Mouse (Mus musculus): ENCODE data around the gene Zscan10. TPM values are rescaled to one million over a fixed set of nuclear protein-coding genes. Genes with fewer than 3 reads are reported as not detected.
A peak's percentile ranks its signal among the peaks of the same experiment; 100 is the strongest.
"Not testable (repeated sequence)": the region's sequence is repeated elsewhere in the genome, so short reads cannot be mapped to it uniquely, and the experiment has no call there.

Gene Zscan10
- total RNA-seq, 2 experiments from 2014 or later: not detected

DNA sequence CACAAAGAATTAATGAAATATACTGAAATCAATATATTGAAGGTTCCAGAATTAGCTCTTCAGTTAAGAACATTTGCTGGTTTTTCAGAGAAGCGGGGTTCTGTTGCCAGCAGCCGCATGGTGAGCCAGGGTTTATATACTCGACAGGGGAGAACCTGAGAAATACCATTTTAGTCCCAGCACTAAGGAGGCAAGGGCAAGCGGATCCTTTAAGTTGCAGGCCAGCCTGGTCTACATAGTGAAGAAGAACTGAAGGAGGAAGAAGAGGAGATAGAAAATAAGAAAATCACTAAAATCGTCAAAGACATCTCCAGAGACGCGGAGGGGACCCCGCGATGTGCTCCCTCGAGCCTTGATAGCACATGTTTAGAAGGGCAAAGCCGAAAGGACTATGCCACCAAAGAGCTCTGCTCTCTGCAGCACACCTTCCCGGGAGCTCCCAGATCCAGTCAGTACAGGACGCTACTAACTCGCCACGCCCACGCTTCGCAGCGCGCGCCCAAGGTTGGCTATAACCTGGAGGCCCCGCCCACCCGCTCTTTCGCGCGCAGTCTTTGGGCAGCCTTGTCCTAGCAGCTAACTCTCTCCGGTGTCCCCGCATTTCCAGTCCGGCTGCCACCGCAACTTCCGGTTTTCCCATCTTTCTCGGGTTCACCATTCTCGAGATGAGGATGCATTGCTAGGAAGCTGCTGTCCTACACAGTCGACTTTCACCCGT lies 8.3 kb upstream of the Zscan10 start:
- DNase-seq: peak; percentile 91

DNA sequence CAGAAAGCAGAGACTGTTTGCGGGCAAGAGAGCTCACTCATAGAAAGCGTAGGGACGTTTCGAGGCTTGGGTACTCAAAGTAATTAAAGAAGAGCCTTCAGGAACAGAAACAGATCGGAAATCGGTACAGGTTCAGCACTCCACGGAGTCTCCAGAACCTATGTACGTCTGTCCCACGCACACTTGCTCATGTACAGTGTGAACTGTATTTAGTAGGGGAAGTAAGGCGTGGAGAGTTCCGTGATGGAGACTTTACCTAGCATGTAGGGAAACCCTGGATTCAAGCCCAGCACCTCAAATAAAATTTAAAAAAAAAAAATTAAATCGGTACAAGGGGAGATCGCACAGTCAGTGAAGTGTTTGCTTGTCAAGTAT lies 7.7 kb upstream of the Zscan10 start:
- no peak for DNase-seq

- not testable (repeated sequence) for DNase-seq
These were observed 5.5 kb upstream of the Zscan10 start for GRCm38 (mm10) chr17:23595139-23595538.

- peak; percentile 76 to 79 for DNase-seq
These were observed 1.8 kb upstream of the Zscan10 start, which contains the start of gene Zfp13 for GRCm38 (mm10) chr17:23598582-23599552. Zfp13 (minus strand) TSS chr17:23599487.

- no peak for DNase-seq
These were observed 1.0 kb upstream of the Zscan10 start for GRCm38 (mm10) chr17:23599605-23600063.

DNA sequence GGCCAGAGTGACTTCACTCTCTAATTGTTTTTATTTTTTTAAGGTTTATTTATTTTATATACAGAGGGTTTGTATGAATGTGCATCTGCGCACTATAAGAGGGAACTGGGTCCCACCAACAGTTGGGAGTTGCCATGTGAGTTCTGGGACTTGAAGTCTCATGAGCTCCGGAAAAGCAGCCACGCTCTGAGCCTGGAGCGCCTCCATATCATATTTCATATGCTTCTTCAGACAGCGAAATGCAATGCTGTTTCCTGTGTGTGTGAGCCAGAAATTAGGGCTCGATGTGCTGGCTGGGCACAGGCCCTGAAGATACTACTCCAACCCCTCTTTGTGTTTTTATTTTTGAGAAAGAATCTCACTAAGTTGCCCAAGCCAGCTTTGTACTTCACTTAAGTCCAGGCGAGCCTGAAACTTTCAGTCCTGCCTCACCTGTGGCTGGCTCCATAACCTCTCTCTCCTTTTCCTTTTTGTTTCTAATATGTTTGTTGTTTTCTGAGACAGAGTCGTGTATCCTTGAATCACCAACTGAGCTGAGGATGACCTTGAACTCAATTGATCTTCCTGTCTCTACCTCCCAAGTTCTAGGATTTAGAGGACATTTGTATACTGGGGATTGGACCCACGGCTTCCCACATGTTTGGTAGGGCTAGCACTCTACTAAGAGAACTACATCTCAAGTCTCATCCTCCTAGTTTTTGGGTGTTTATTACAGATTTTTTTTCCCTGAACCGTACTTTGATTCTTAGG lies 1.4 kb downstream of the Zscan10 start:
- no peak for DNase-seq

DNA sequence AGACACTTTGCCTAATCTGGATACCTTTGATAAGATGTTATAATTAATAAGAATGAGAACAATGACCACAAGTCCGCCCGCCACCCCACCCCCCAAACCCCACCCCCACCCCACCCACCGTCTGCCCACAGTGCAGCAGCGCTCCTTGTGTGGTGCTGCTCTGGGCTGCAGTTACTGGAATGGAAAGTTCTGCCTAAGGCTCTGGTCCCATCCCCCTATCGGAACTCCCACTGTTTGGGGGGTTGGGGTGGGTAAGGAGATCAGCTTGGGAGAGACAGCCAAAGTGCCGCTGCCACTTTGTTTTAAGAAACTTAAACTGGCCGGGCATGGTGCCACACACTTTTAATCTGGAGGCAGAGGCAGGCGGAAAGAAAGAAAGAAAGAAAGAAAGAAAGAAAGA lies 2.4 kb downstream of the Zscan10 start:
- no peak for DNase-seq

- DNase-seq: no peak
These were observed 2.9 kb downstream of the Zscan10 start for GRCm38 (mm10) chr17:23603542-23603941.

- no peak for DNase-seq
These were observed 3.7 kb downstream of the Zscan10 start for GRCm38 (mm10) chr17:23604394-23604793.

DNA sequence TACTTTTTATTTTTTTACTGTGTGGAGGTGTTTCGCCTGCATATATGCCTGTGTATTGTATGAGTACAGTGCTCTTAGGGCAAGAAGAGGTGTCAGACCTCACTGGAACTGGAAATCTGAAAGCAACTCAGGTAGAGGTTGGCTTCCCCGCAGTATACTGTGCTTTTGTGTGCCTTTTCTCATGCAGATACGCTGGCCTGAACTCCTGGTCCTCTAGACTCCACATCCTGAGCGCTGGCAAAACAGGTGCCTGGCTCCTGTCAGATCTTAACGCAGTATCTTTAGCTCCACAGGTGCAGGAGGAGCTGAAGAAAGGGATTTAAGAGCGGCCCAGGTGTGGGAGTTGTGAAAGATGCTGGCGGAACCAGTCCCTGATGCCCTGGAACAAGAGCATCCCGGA lies 4.6 kb downstream of the Zscan10 start:
- no peak for DNase-seq

DNA sequence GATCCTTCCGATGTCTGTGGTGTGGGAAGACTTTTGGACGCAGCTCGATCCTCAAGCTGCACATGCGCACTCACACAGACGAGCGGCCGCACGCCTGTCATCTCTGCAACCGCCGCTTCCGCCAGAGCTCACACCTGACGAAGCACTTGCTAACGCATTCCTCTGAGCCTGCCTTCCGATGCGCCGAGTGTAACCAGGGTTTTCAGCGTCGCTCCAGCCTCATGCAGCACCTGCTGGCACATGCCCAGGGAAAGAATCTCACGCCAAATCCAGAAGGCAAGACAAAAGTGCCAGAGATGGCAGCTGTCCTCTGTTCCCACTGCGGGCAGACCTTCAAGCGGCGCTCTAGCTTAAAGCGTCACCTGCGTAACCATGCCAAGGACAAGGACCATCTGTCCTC lies 9.0 kb downstream of the Zscan10 start:
- DNase-seq: no peak

GRCm38 (mm10) chr17:23610361-23610800 lies 9.7 kb downstream of the Zscan10 start:
- no peak for DNase-seq

GRCm38 (mm10) chr17:23617087-23617486 lies 16.4 kb downstream of the Zscan10 start:
- DNase-seq: no peak

DNA sequence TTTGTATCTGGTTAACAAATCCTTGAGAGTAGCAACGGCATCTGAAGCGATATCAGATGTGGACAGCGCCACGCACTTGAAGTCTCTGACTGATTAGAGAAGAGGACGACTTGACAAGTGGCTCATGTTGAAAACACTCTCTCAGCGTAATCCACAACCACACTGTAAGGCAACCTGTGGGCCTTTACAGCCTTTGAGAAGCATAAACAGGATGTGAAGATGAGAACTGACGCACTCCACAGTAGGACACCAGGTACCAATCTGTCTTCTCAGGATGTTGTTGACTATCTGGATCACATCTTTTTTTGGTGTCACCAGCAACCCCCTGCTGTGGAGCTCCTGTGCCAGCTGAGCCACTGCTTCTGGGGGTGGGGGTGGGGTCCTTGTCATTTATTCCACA lies 19.7 kb downstream of the Zscan10 start:
- DNase-seq: no peak

DNA sequence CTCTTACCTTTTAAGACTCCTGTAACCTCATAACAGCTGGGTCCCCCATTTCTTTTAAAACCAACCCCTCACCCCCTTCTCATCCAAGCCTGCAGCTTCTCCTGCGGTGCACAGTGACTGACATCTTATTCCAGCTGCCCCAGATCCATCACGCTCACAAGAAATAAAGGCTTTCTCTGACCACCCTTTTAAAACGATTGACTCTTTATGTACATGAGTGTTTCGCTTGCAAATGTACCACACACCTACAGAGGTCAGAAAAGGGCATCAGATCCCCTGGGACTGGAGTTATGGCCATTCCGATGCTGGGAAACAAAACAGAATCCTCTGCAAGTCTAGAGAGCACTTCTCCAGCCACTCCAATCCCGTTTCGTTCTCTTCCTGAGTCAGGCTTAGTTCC lies 27.2 kb downstream of the Zscan10 start:
- no peak for DNase-seq

DNA sequence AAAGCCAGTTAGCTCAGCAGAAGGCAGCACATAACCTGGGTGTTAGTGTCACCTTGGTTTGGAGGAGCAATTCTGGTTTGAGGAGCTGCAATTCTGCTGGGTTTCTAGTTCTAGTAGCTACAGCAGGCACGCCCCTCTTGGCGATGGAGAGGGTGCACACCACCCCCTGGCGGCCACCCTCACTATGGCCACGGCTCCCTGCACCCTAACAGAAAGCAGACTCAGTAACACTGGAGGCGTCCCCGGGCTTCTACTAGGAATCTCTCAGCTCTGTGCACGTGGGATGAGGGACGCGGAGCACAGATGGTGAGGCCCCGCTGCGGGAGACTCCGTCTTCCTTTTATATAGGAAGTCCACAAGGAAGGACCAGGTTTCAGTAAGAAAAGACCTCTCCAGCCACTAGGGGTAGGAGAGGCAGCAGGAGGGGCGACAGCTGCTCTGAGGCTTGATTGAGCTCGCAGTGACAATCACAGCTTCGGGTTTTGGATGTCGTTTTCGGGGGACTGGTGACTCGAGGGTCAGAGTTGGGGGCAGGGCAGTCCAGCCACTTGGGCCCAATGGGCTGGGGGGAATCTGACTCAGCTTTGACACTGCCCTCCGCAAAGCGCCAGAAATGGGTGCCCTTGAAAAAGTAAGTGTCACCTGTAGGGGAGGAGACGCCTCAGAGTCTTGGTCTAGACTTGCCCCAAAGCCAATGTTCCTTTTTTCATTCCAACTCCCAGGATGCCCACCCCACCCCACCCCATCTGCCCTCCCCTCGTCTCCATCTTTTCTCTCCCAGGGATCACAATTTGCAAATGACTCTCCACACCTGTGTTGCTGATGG lies 29.8 kb downstream of the Zscan10 start:
- peak; percentile 81 to 82 for DNase-seq

GRCm38 (mm10) chr17:23631241-23631640 lies 30.6 kb downstream of the Zscan10 start:
- DNase-seq: no peak

- no peak for DNase-seq
These were observed 44.2 kb downstream of the Zscan10 start, which contains the start of gene Mmp25 for GRCm38 (mm10) chr17:23644613-23645495. Mmp25 (minus strand) TSS chr17:23645277.

GRCm38 (mm10) chr17:23645894-23646293 lies 45.2 kb downstream of the Zscan10 start:
- DNase-seq: no peak

GRCm38 (mm10) chr17:23651363-23651762 lies 50.7 kb downstream of the Zscan10 start:
- no peak for DNase-seq

DNA sequence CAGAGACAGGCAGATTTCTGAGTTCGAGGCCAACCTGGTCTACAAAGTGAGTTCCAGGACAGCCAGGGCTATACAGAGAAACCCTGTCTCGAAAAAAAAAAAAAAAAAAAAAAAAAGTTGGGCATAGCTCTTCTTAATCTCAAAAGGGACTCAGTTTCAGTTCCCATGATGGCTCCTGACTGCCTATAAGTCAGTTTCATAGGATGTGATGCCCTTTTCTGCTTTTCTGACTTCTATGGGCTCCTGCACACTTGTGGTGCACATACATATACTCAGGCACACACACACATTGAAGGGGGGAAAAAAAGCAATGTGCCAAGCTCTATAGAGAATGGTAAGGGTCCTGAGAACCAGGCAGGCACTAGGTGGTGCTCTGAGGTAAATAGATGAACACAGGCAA lies 52.7 kb downstream of the Zscan10 start:
- no peak for DNase-seq

All from layer of hippocampus, postnatal 36 days (tissue).